Mouse (Mus musculus): ENCODE results near the gene Crim1. TPM values are rescaled to one million over a fixed set of nuclear protein-coding genes. Genes with fewer than 3 reads are reported as not detected.

Gene Crim1
- total RNA-seq, 2 experiments from 2014 or later, result 138 to 153 TPM

GRCm38 (mm10) chr17:78366070-78366469 lies 166.0 kb downstream of the Crim1 start:
- no peak for DNase-seq (ENCODE audit: low spot score in 2 of 2)
- no peak overlapping the region for H3K4me3 ChIP-seq
- no peak for TF ChIP-seq CTCF (conservative IDR thresholded peaks at IDR 0.05)
- no peak overlapping the region for H3K27ac ChIP-seq

- Histone ChIP-seq H3K4me3 (no peak overlapping the region), H3K27ac (no peak overlapping the region)
- no peak for DNase-seq (ENCODE audit: low spot score in 2 of 2)
- no peak for TF ChIP-seq CTCF (conservative IDR thresholded peaks at IDR 0.05)
These were observed 168.4 kb downstream of the Crim1 start for GRCm38 (mm10) chr17:78368481-78368880.

- peak; percentile 68 for TF ChIP-seq CTCF (conservative IDR thresholded peaks at IDR 0.05)
- Histone ChIP-seq H3K27ac (no peak overlapping the region), H3K4me3 (no peak overlapping the region)
- DNase-seq (ENCODE audit: low spot score in 2 of 2), result no peak
These were observed 170.4 kb downstream of the Crim1 start for GRCm38 (mm10) chr17:78370445-78370844.

- Histone ChIP-seq H3K4me3 (no peak overlapping the region), H3K27ac (no peak overlapping the region)
- TF ChIP-seq CTCF (conservative IDR thresholded peaks at IDR 0.05), result no peak
- DNase-seq (ENCODE audit: low spot score in 2 of 2), result no peak
These were observed 173.1 kb downstream of the Crim1 start for GRCm38 (mm10) chr17:78373174-78373573.

GRCm38 (mm10) chr17:78373849-78374248 lies 173.8 kb downstream of the Crim1 start:
- no peak for DNase-seq (ENCODE audit: low spot score in 2 of 2)
- no peak for TF ChIP-seq CTCF (conservative IDR thresholded peaks at IDR 0.05)
- no peak overlapping the region for H3K4me3 ChIP-seq
- H3K27ac ChIP-seq, result no peak overlapping the region

GRCm38 (mm10) chr17:78374756-78375155 lies 174.7 kb downstream of the Crim1 start:
- no peak overlapping the region for H3K4me3 ChIP-seq
- DNase-seq (ENCODE audit: low spot score in 2 of 2), result no peak
- no peak for TF ChIP-seq CTCF (conservative IDR thresholded peaks at IDR 0.05)
- H3K27ac ChIP-seq, result no peak overlapping the region

- H3K4me3 ChIP-seq, result no peak overlapping the region
- no peak overlapping the region for H3K27ac ChIP-seq
- no peak for DNase-seq (ENCODE audit: low spot score in 2 of 2)
- TF ChIP-seq CTCF (conservative IDR thresholded peaks at IDR 0.05), result no peak
These were observed 176.5 kb downstream of the Crim1 start for GRCm38 (mm10) chr17:78376587-78376986.

- no peak for TF ChIP-seq CTCF (conservative IDR thresholded peaks at IDR 0.05)
- no peak for DNase-seq (ENCODE audit: low spot score in 2 of 2)
- Histone ChIP-seq H3K4me3 (no peak overlapping the region), H3K27ac (no peak overlapping the region)
These were observed 179.2 kb downstream of the Crim1 start for GRCm38 (mm10) chr17:78379079-78379729.

- TF ChIP-seq CTCF (conservative IDR thresholded peaks at IDR 0.05), result no peak
- Histone ChIP-seq H3K27ac (no peak overlapping the region), H3K4me3 (no peak overlapping the region)
- DNase-seq (ENCODE audit: low spot score in 2 of 2), result no peak
These were observed 179.7 kb downstream of the Crim1 start for GRCm38 (mm10) chr17:78379730-78380245.

GRCm38 (mm10) chr17:78382321-78382720 lies 182.3 kb downstream of the Crim1 start:
- Histone ChIP-seq H3K27ac (no peak overlapping the region), H3K4me3 (no peak overlapping the region)
- TF ChIP-seq CTCF (conservative IDR thresholded peaks at IDR 0.05), result no peak
- DNase-seq (ENCODE audit: low spot score in 2 of 2), result no peak

GRCm38 (mm10) chr17:78387665-78388064 lies 187.6 kb downstream of the Crim1 start:
- Histone ChIP-seq H3K27ac (no peak overlapping the region), H3K4me3 (no peak overlapping the region)
- no peak for DNase-seq (ENCODE audit: low spot score in 2 of 2)
- TF ChIP-seq CTCF (conservative IDR thresholded peaks at IDR 0.05), result no peak

- DNase-seq (ENCODE audit: low spot score in 2 of 2), result no peak
- TF ChIP-seq CTCF (conservative IDR thresholded peaks at IDR 0.05), result no peak
- Histone ChIP-seq H3K27ac (no peak overlapping the region), H3K4me3 (no peak overlapping the region)
These were observed 188.2 kb downstream of the Crim1 start for GRCm38 (mm10) chr17:78388101-78388847.

- DNase-seq (ENCODE audit: low spot score in 2 of 2), result no peak
- no peak overlapping the region for H3K4me3 ChIP-seq
- TF ChIP-seq CTCF (conservative IDR thresholded peaks at IDR 0.05), result no peak
- no peak overlapping the region for H3K27ac ChIP-seq
These were observed 189.5 kb downstream of the Crim1 start for GRCm38 (mm10) chr17:78389573-78389972.

Data from layer of hippocampus, adult 2 months (tissue).